Mouse (Mus musculus): Measurements from ENCODE around the gene Mrps5. TPM values are rescaled to one million over a fixed set of nuclear protein-coding genes. Genes with fewer than 3 reads are reported as not detected.

The Mrps5 gene
- total and polyA plus RNA-seq, 3 experiments, result 124 to 1,057 (median 124) TPM

GRCm38 (mm10) chr2:127608986-127609385, 22.0 kb downstream of the Mrps5 start:
- H3K4me1 ChIP-seq (ENCODE audit: control insufficient read depth in 1 of 2, insufficient read depth in 2 of 2, low read length in 2 of 2), result no peaks in the 10 kb centered on the region
- no peaks in the 10 kb centered on the region for H3K79me2 ChIP-seq (ENCODE audit: control insufficient read depth, insufficient read depth, low read length, poor library complexity)
- H3K27me3 ChIP-seq (ENCODE audit: control insufficient read depth in 1 of 2, insufficient read depth in 2 of 2, low read length in 2 of 2), result no peaks in the 10 kb centered on the region; a peak in 1 of 4 replicates
- H3K36me3 ChIP-seq (ENCODE audit: control insufficient read depth in 1 of 2, insufficient read depth in 2 of 2, low read length in 2 of 2), result peaks cover 0 to 2% of the 10 kb centered on the region in 2 experiments; a peak in 2 of 4 replicates
- H3K9ac ChIP-seq (ENCODE audit: control insufficient read depth, low read depth, low read length, poor library complexity, severe bottlenecking), result no peak overlapping the region
- TF ChIP-seq MXI1 (IDR thresholded peaks at IDR 0.05; ENCODE audit: low read depth, low read length) (no peak), POLR2A (IDR thresholded peaks at IDR 0.05; ENCODE audit: control insufficient read depth in 1 of 2, insufficient read depth in 1 of 2, low read depth in 1 of 2, low read length in 2 of 2, poor library complexity in 1 of 2) (no peak)
- no peaks in the 10 kb centered on the region for H3K9me3 ChIP-seq (replicated peaks; ENCODE audit: insufficient read depth, low read length)
- no peak for DNase-seq (ENCODE audit: low read depth, low spot score)
- no peak overlapping the region for H3K4me3 ChIP-seq (ENCODE audit: control insufficient read depth in 1 of 2, insufficient read depth in 1 of 2, low read depth in 2 of 2, low read length in 2 of 2)
- no peak overlapping the region for H3K27ac ChIP-seq (ENCODE audit: control insufficient read depth, low read depth, low read length)

- Histone ChIP-seq H3K27me3 (ENCODE audit: control insufficient read depth in 1 of 2, insufficient read depth in 2 of 2, low read length in 2 of 2) (no peaks in the 10 kb centered on the region; a peak in 1 of 4 replicates), H3K9me3 (replicated peaks; ENCODE audit: insufficient read depth, low read length) (no peaks in the 10 kb centered on the region)
Observed at GRCm38 (mm10) chr2:127611386-127611785, 24.4 kb downstream of the Mrps5 start.

GRCm38 (mm10) chr2:127612288-127612687, 25.3 kb downstream of the Mrps5 start:
- Histone ChIP-seq H3K27me3 (ENCODE audit: control insufficient read depth in 1 of 2, insufficient read depth in 2 of 2, low read length in 2 of 2) (no peaks in the 10 kb centered on the region; a peak in 1 of 4 replicates), H3K27ac (ENCODE audit: control insufficient read depth, low read depth, low read length) (no peak overlapping the region), H3K4me1 (ENCODE audit: control insufficient read depth in 1 of 2, insufficient read depth in 2 of 2, low read length in 2 of 2) (no peaks in the 10 kb centered on the region), H3K79me2 (ENCODE audit: control insufficient read depth, insufficient read depth, low read length, poor library complexity) (no peaks in the 10 kb centered on the region), H3K9me3 (replicated peaks; ENCODE audit: insufficient read depth, low read length) (no peaks in the 10 kb centered on the region), H3K4me3 (ENCODE audit: control insufficient read depth in 1 of 2, insufficient read depth in 1 of 2, low read depth in 2 of 2, low read length in 2 of 2) (no peak overlapping the region), H3K36me3 (ENCODE audit: control insufficient read depth in 1 of 2, insufficient read depth in 2 of 2, low read length in 2 of 2) (no peaks in the 10 kb centered on the region), H3K9ac (ENCODE audit: control insufficient read depth, low read depth, low read length, poor library complexity, severe bottlenecking) (no peak overlapping the region)
- no peak for DNase-seq (ENCODE audit: low read depth, low spot score)
- TF ChIP-seq CHD2 (IDR thresholded peaks at IDR 0.05; ENCODE audit: low read length), result no peak
- no peak for TF ChIP-seq POLR2A (IDR thresholded peaks at IDR 0.05; ENCODE audit: control insufficient read depth in 1 of 2, insufficient read depth in 1 of 2, low read depth in 1 of 2, low read length in 2 of 2, poor library complexity in 1 of 2)
- no peak for TF ChIP-seq SIN3A (IDR thresholded peaks at IDR 0.05; ENCODE audit: low read length)
- no peak for TF ChIP-seq UBTF (IDR thresholded peaks at IDR 0.05; ENCODE audit: borderline replicate concordance, insufficient read depth, low read depth, low read length)
- no peak for TF ChIP-seq MAZ (IDR thresholded peaks at IDR 0.05; ENCODE audit: low read depth, low read length)
- no peak for TF ChIP-seq ELF1 (IDR thresholded peaks at IDR 0.05; ENCODE audit: low read depth, low read length)
- TF ChIP-seq NRF1 (IDR thresholded peaks at IDR 0.05; ENCODE audit: insufficient read depth, low read depth, low read length, poor library complexity, severe bottlenecking), result no peak
- no peak for TF ChIP-seq MAX (IDR thresholded peaks at IDR 0.05; ENCODE audit: low read length)
- no peak for TF ChIP-seq POLR2AphosphoS2 (IDR thresholded peaks at IDR 0.05; ENCODE audit: low read length)
- no peak for TF ChIP-seq NELFE (IDR thresholded peaks at IDR 0.05; ENCODE audit: low read depth, low read length)
- TF ChIP-seq TAL1 (IDR thresholded peaks at IDR 0.05; ENCODE audit: low read length), result no peak

More at GRCm38 (mm10) chr2:127611386-127611785, 24.4 kb downstream of the Mrps5 start:
- TF ChIP-seq ETS1 (IDR thresholded peaks at IDR 0.05; ENCODE audit: low read depth, low read length) (no peak), MXI1 (IDR thresholded peaks at IDR 0.05; ENCODE audit: low read depth, low read length) (no peak), CTCF (IDR thresholded peaks at IDR 0.05 in 2 of 3, conservative IDR thresholded peaks at IDR 0.05 in 1 of 3; ENCODE audit: control insufficient read depth in 1 of 3, insufficient read depth in 1 of 3, low read depth in 2 of 3, low read length in 3 of 3, poor library complexity in 1 of 3, severe bottlenecking in 1 of 3) (no peak), MYC (IDR thresholded peaks at IDR 0.05; ENCODE audit: low read depth, low read length) (no peak), SMC3 (IDR thresholded peaks at IDR 0.05; ENCODE audit: low read depth, low read length) (no peak), GABPA (IDR thresholded peaks at IDR 0.05; ENCODE audit: low read depth, low read length) (no peak), TAL1 (IDR thresholded peaks at IDR 0.05; ENCODE audit: low read length) (no peak), MYB (IDR thresholded peaks at IDR 0.05; ENCODE audit: low read depth, low read length) (no peak)
- no peak overlapping the region for H3K27ac ChIP-seq (ENCODE audit: control insufficient read depth, low read depth, low read length)
- DNase-seq (ENCODE audit: low read depth, low spot score), result no peak
- H3K4me1 ChIP-seq (ENCODE audit: control insufficient read depth in 1 of 2, insufficient read depth in 2 of 2, low read length in 2 of 2), result no peaks in the 10 kb centered on the region
- no peaks in the 10 kb centered on the region for H3K79me2 ChIP-seq (ENCODE audit: control insufficient read depth, insufficient read depth, low read length, poor library complexity)
- H3K9ac ChIP-seq (ENCODE audit: control insufficient read depth, low read depth, low read length, poor library complexity, severe bottlenecking), result no peak overlapping the region
- H3K4me3 ChIP-seq (ENCODE audit: control insufficient read depth in 1 of 2, insufficient read depth in 1 of 2, low read depth in 2 of 2, low read length in 2 of 2), result no peak overlapping the region
- H3K36me3 ChIP-seq (ENCODE audit: control insufficient read depth in 1 of 2, insufficient read depth in 2 of 2, low read length in 2 of 2), result no peaks in the 10 kb centered on the region

Measured in MEL (cell line).